ENCODE assay signal across 11 mouse cellular contexts in the genomic region with DNA sequence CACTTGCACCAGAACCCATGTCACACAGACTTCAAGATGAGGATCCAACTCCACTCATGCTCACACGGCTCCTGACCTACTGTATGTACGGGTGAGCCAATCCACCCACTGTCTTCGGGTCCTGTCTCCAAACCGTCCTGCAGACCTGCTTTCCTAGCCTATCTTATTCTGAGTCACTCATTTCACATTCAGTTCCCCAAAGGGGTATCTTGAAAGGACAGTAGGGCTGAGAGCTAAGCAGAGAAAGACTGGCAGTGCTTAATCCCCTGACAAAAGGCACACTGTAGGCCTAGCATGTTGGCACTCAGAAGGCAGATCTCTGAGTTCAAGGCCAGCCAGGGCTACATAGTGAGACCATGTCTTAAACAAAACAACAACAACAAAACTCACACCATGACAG. TPM values are rescaled to one million over a fixed set of nuclear protein-coding genes. Genes with fewer than 3 reads are reported as not detected.
DNase-seq lines count a peak whose midpoint lies in the region; ATAC-seq and TF ChIP-seq lines count a peak whose summit lies in the region.
"Had no signal": no experiment of that assay in that cellular context is flagged by ENCODE, and none has a peak within 500 bp of the region (broad histone marks: within the 10 kb centered on the region; RNA-seq: fewer than 3 reads in every experiment).

No protein-coding gene starts in this region.

- 0 out of 2 replicates have a peak overlapping the region, but pooled peaks have one; percentile 10 for H3K9ac ChIP-seq in heart, embryonic 12.5 days
- no peak overlapping the region for H3K9ac ChIP-seq in CH12.LX (ENCODE audit: insufficient read depth, low read depth)
- H3K9ac ChIP-seq in liver, postnatal 0 days (replicated peaks) = no peak overlapping the region

- in situ Hi-C loops in CH12.LX (cut with MboI; ENCODE audit: low pct_ligation_motif_present, low pct_unique_long_range_greater_than_20kb, low sequenced_read_pairs) = loop anchor here (5.0 kb wide), 1 partner anchor 41 kb away; the partner anchor contains the start of gene Slc16a3

- intact Hi-C loops in heart, postnatal 25 days (cut with DNase I) = loop anchor here (5.0 kb wide), 1 partner anchor 81 kb away; no protein-coding TSS in a partner anchor
- intact Hi-C loops in left cerebral cortex, postnatal 10 days (cut with DNase I) = no loop called here

- dilution Hi-C loops in CH12.LX (cut with MboI; ENCODE audit: extremely low pct_ligation_motif_present, extremely low pct_unique_long_range_greater_than_20kb, low sequenced_read_pairs) = no loop called here

- ATAC-seq in heart, embryonic 12.5 days (ENCODE audit: insufficient number of reproducible peaks, low FRiP score) = no peak
- ATAC-seq in granulocyte monocyte progenitor cell, adult 5-6 weeks (replicated peaks; ENCODE audit: poor library complexity, severe bottlenecking) = peak; percentile 10
- ATAC-seq in liver, postnatal 0 days = no peak

- TF ChIP-seq CTCF in CH12.LX (conservative IDR thresholded peaks at IDR 0.05 in 1 of 2, IDR thresholded peaks at IDR 0.05 in 1 of 2; ENCODE audit: low read depth in 2 of 2, low read length in 2 of 2) = no peak
- TF ChIP-seq CTCF in liver, postnatal 0 days (IDR thresholded peaks at IDR 0.05; ENCODE audit: low read depth) = no peak

- no peaks in the 10 kb centered on the region for H3K9me3 ChIP-seq in heart, embryonic 12.5 days (replicated peaks)
- no peaks in the 10 kb centered on the region for H3K9me3 ChIP-seq in CH12.LX (replicated peaks; ENCODE audit: low read length)
- H3K9me3 ChIP-seq in liver, postnatal 0 days (ENCODE audit: low read length) = no peaks in the 10 kb centered on the region

- no peak for DNase-seq in heart, postnatal 25 days (ENCODE audit: low spot score)
- DNase-seq in CH12.LX (ENCODE audit: extremely low read depth) = peak; percentile 38
- no peak for DNase-seq in liver, postnatal 0 days
- no peak for DNase-seq in left cerebral cortex, adult 9 months (ENCODE audit: low spot score in 2 of 2)
- no peak for DNase-seq in kidney, postnatal 25 days
- DNase-seq in left cerebral cortex, postnatal 10 days (ENCODE audit: extremely low spot score in 1 of 2, low spot score in 2 of 2) = no peak
- DNase-seq: adrenal gland, postnatal 10 days; kidney, adult 9 months had no signal

- TF ChIP-seq EP300 in CH12.LX (IDR thresholded peaks at IDR 0.05; ENCODE audit: low read length) = peak; percentile 28; the same call in 1 of the 2 replicates
- no peak for TF ChIP-seq EP300 in liver, postnatal 0 days (IDR thresholded peaks at IDR 0.05; ENCODE audit: low read depth)

- no peak for TF ChIP-seq RAD21 in CH12.LX (IDR thresholded peaks at IDR 0.05; ENCODE audit: low read depth, low read length)

- 69% methylated on average over 4 of the region's 4 CpGs for WGBS in heart, embryonic 12.5 days
- 65% methylated on average over 4 of the region's 4 CpGs for WGBS in liver, postnatal 0 days (ENCODE audit: insufficient replicate concordance)

- H3K4me1 ChIP-seq in heart, embryonic 12.5 days (replicated peaks) = peaks cover 80% of the 10 kb centered on the region
- H3K4me1 ChIP-seq in CH12.LX (ENCODE audit: control insufficient read depth in 1 of 2, insufficient read depth in 2 of 2) = peaks cover 22 to 48% of the 10 kb centered on the region in 2 experiments
- H3K4me1 ChIP-seq in liver, postnatal 0 days (ENCODE audit: insufficient read depth) = peaks cover 46% of the 10 kb centered on the region

- no peak overlapping the region for H3K27ac ChIP-seq in heart, embryonic 12.5 days (ENCODE audit: poor library complexity, severe bottlenecking)
- H3K27ac ChIP-seq in CH12.LX (ENCODE audit: insufficient read depth, low read depth) = no peak overlapping the region
- H3K27ac ChIP-seq in liver, postnatal 0 days (ENCODE audit: low read depth) = no peak overlapping the region

- H3K27me3 ChIP-seq in heart, embryonic 12.5 days (replicated peaks) = no peaks in the 10 kb centered on the region
- no peaks in the 10 kb centered on the region for H3K27me3 ChIP-seq in CH12.LX (replicated peaks)
- no peaks in the 10 kb centered on the region for H3K27me3 ChIP-seq in liver, postnatal 0 days (ENCODE audit: insufficient read depth, low read length)

- peaks cover 74% of the 10 kb centered on the region for H3K79me2 ChIP-seq in CH12.LX (replicated peaks; ENCODE audit: control insufficient read depth, extremely low read depth, insufficient read depth, poor library complexity, severe bottlenecking)

- no peak overlapping the region for H3K4me3 ChIP-seq in heart, embryonic 12.5 days
- peak overlapping the region in 1 of 3 experiments; percentile 13 for H3K4me3 ChIP-seq in CH12.LX (replicated peaks in 1 of 3; ENCODE audit: low read depth in 2 of 3, low read length in 2 of 3, poor library complexity in 1 of 3)
- no peak overlapping the region for H3K4me3 ChIP-seq in liver, postnatal 0 days (ENCODE audit: low read depth, low read length)

- H3K36me3 ChIP-seq in heart, embryonic 12.5 days = peaks cover 29% of the 10 kb centered on the region
- H3K36me3 ChIP-seq in CH12.LX (replicated peaks in 1 of 2; ENCODE audit: control insufficient read depth in 1 of 2, insufficient read depth in 1 of 2, low read length in 1 of 2) = peaks cover 34 to 63% of the 10 kb centered on the region in 2 experiments
- H3K36me3 ChIP-seq in liver, postnatal 0 days (replicated peaks; ENCODE audit: insufficient read depth, low read length) = peaks cover 32% of the 10 kb centered on the region

- no peak for TF ChIP-seq POLR2A in CH12.LX (IDR thresholded peaks at IDR 0.05; ENCODE audit: low read depth, low read length)

- H3K4me2 ChIP-seq in heart, embryonic 12.5 days = peak overlapping the region; percentile 95
- H3K4me2 ChIP-seq in CH12.LX (ENCODE audit: insufficient read depth, low read depth, poor library complexity, severe bottlenecking) = peak overlapping the region; percentile 91
- H3K4me2 ChIP-seq in liver, postnatal 0 days (ENCODE audit: low read depth, low read length) = peak overlapping the region; percentile 87; the same call in 1 of the 2 replicates

TF ChIP-seq in CH12.LX, 34 proteins besides CTCF, POLR2A, EP300 and RAD21:
- TF ChIP-seq MYC (IDR thresholded peaks at IDR 0.05; ENCODE audit: low read depth, low read length) = no peak
- peak; percentile 47; the same call in 1 of the 2 replicates for TF ChIP-seq IRF4 (IDR thresholded peaks at IDR 0.05; ENCODE audit: low read depth, low read length)
- peak; percentile 51; the same call in 1 of the 2 replicates for TF ChIP-seq MXI1 (IDR thresholded peaks at IDR 0.05; ENCODE audit: low read depth, low read length)
TF ChIP-seq in CH12.LX: peak in this region for 2.

RNA-seq across cellular contexts. Expression of gene Csnk1d, which starts 2.7 kb away (rescaled TPM):
- 94.7 and 95.4 TPM in 2 replicates for polyA plus RNA-seq in heart, embryonic 12.5 days (2016; fragmentation: Nextera tagmentation; extraction: Ambion mirVana)
- total RNA-seq in heart, postnatal 25 days (2021) = 10 to 100 TPM; 50.7 to 56.5 TPM
- total RNA-seq in CH12.LX (2012; rRNA removed) (92.1 and 96.8 TPM in 2 replicates), CH12.LX (2014; rRNA removed) (77.7 and 77.8 TPM in 2 replicates)
- 134 and 136 TPM in 2 replicates for polyA plus RNA-seq in CH12.LX (2012; ENCODE audit: insufficient read length, low read depth)
- total RNA-seq in granulocyte monocyte progenitor cell, adult 5-6 weeks (2014; fragmentation: Nextera tagmentation) = 53.7 and 63.6 TPM in 2 replicates
- total RNA-seq in granulocyte monocyte progenitor cell, adult 5-6 weeks (2017) = 68.2 and 70.6 TPM in 2 replicates
- 29.9 and 30.0 TPM in 2 replicates for polyA plus RNA-seq in liver, postnatal 0 days (2015; fragmentation: Nextera tagmentation; extraction: Ambion mirVana)
- total RNA-seq in left cerebral cortex, postnatal 10 days (2021) = 100 to 1,000 TPM; 112 to 119 TPM

RNA-seq across cellular contexts. Expression of gene Slc16a3, which starts 40.1 kb away (rescaled TPM):
- 289 and 290 TPM in 2 replicates for polyA plus RNA-seq in heart, embryonic 12.5 days (2016; fragmentation: Nextera tagmentation; extraction: Ambion mirVana)
- total RNA-seq in heart, postnatal 25 days (2021) = 1 to 10 TPM in 1 of 2 experiments, under 1 TPM in 1; 0.87 to 2.1 TPM
- total RNA-seq in CH12.LX (2012; rRNA removed) = 214 and 388 TPM in 2 replicates
- total RNA-seq in CH12.LX (2014; rRNA removed) = 90.8 and 130 TPM in 2 replicates
- 9.7 and 11.1 TPM in 2 replicates for polyA plus RNA-seq in CH12.LX (2012; ENCODE audit: insufficient read length, low read depth)
- 5.0 and 11.3 TPM in 2 replicates for total RNA-seq in granulocyte monocyte progenitor cell, adult 5-6 weeks (2014; fragmentation: Nextera tagmentation)
- total RNA-seq in granulocyte monocyte progenitor cell, adult 5-6 weeks (2017) = 4.1 and 4.7 TPM in 2 replicates
- polyA plus RNA-seq in liver, postnatal 0 days (2015; fragmentation: Nextera tagmentation; extraction: Ambion mirVana) = 9.9 and 13.9 TPM in 2 replicates
- total RNA-seq in left cerebral cortex, postnatal 10 days (2021) = 1 to 10 TPM; 3.6 to 5.1 TPM

RNA-seq across cellular contexts. Expression of gene Cd7, which starts 50.8 kb away (rescaled TPM):
- polyA plus RNA-seq in heart, embryonic 12.5 days (2016; fragmentation: Nextera tagmentation; extraction: Ambion mirVana) = not detected in 2 replicates
- total RNA-seq in heart, postnatal 25 days (2021) = under 1 TPM; 0.28 to 0.57 TPM
- total RNA-seq in CH12.LX (2012; rRNA removed) = 0.84 and 2.7 TPM in 2 replicates
- 0.51 and 0.82 TPM in 2 replicates for total RNA-seq in CH12.LX (2014; rRNA removed)
- polyA plus RNA-seq in CH12.LX (2012; ENCODE audit: insufficient read length, low read depth) = 0.67 and 1.0 TPM in 2 replicates
- total RNA-seq in granulocyte monocyte progenitor cell, adult 5-6 weeks (2014; fragmentation: Nextera tagmentation) = 6.1 TPM in 1 of 2 replicates, not detected in the other
- total RNA-seq in granulocyte monocyte progenitor cell, adult 5-6 weeks (2017) = not detected in 2 replicates
- polyA plus RNA-seq in liver, postnatal 0 days (2015; fragmentation: Nextera tagmentation; extraction: Ambion mirVana) = 3.2 and 3.3 TPM in 2 replicates
- not detected for total RNA-seq in left cerebral cortex, postnatal 10 days (2021)
- polyA plus RNA-seq: C2C12 had no signal

RNA-seq across cellular contexts. Expression of gene Ccdc57, which starts 55.7 kb away (rescaled TPM):
- 4.7 and 4.9 TPM in 2 replicates for polyA plus RNA-seq in heart, embryonic 12.5 days (2016; fragmentation: Nextera tagmentation; extraction: Ambion mirVana)
- 1 to 10 TPM; 1.2 to 1.3 TPM for total RNA-seq in heart, postnatal 25 days (2021)
- total RNA-seq in CH12.LX (2012; rRNA removed) (4.6 and 5.4 TPM in 2 replicates), CH12.LX (2014; rRNA removed) (2.3 and 2.7 TPM in 2 replicates)
- 6.0 and 6.2 TPM in 2 replicates for polyA plus RNA-seq in CH12.LX (2012; ENCODE audit: insufficient read length, low read depth)
- 4.6 and 5.2 TPM in 2 replicates for total RNA-seq in granulocyte monocyte progenitor cell, adult 5-6 weeks (2014; fragmentation: Nextera tagmentation)
- 5.6 and 6.9 TPM in 2 replicates for total RNA-seq in granulocyte monocyte progenitor cell, adult 5-6 weeks (2017)
- polyA plus RNA-seq in liver, postnatal 0 days (2015; fragmentation: Nextera tagmentation; extraction: Ambion mirVana) = 1.2 and 1.4 TPM in 2 replicates
- 1 to 10 TPM; 8.1 to 8.4 TPM for total RNA-seq in left cerebral cortex, postnatal 10 days (2021)

Comparison
In these comparisons a context has a peak if more than half of its experiments do, and no peak if none do; other contexts are left out.
1. RNA of gene Slc16a3, which starts 40.1 kb away (total RNA-seq): 90.8 to 388 TPM in CH12.LX; 4.1 to 11.3 TPM in granulocyte monocyte progenitor cell, adult 5-6 weeks, 3.6 to 5.1 TPM in left cerebral cortex, postnatal 10 days and 0.87 to 2.1 TPM in heart, postnatal 25 days; every median in the first group is over 4 times any median in the second.
2. Peak in every context shown above with its lines, with median percentiles within 50 percentile points of each other: H3K4me2 ChIP-seq.